Mouse (Mus musculus) brain, embryonic 18.5 days (tissue): ENCODE data around the gene Nans.

Experiments
- DNase-seq: peaks from one replicate; pipeline ENCODE4 v3.0.0-alpha.2; 2012; ENCODE audit warnings: low read depth, low spot score

Nans gene

GRCm38 (mm10) chr4:46485696-46486417, 3.2 kb upstream of the Nans start:
- no peak for DNase-seq

DNA sequence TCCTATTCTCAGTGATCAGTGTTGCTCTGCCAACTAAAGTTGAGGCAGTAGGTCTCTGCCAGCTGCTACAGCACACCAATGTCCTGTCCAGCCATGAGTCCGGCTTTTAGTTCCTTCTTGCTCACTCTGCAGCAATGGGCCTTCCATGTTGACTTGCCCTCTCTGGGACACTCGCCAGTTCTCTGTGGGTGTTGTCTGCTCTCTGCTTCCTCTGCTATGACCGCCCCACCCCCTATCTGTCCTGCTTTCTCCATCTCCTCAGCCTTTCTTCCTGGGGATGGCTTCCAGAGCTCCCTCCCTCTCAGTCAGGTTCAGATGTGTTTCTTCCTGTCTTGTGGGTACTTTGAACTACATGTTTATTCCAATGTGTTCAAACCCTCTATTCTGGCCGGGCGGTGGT, 1.7 kb upstream of the Nans start:
- no peak for DNase-seq

DNA sequence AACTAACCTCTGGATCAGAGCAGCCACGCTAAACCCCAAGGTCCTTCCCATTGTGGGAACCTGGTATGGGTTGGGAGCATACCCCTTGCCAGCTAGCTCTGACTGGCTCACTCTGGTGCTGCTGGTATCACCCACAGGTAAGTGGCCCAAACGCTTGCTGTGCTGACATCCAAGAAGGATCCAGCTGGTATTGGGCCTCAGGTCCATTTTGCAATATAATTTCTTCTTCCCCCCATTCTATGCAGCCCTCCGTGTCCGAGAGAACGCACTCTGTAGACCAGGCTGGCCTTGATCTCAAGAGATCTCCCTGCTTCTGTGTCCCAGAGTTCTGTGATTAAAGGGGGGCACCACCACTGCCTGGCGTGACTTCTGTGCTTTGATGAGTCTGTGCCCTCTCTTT, 4.0 kb downstream of the Nans start:
- no peak for DNase-seq

- DNase-seq: no peak
These were observed 6.5 kb downstream of the Nans start for GRCm38 (mm10) chr4:46495543-46495942.

DNA sequence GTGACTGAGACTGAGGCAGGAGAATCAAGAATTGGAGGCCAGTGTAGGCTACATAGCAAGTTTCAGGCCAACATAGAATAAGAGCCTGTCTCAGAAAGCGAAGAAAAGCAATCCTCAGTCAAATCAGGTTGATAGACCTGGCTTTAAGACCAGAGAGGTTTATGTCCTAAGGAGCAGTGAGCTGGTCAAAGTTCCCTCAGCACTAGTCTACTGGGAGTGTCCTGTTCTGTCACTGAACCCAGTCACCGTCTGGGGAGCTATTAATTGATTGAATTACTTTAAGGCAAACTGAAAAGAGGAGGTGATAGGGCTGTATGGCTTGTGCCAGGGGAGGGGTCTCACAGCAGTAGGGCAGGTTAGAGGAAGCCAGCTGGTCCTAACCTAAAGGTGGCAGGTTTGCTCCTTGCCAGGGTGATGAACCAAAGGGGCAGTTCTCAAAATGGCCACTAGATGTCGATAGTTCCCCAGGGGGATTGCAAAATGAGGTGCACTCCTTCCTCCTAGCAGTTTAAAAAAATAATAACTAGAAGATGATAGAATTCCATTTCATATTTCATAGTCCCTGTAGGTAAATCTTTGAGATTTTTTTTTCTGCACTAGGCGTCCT, 8.3 kb downstream of the Nans start:
- DNase-seq: no peak

GRCm38 (mm10) chr4:46498511-46498910, 9.5 kb downstream of the Nans start:
- DNase-seq: no peak

GRCm38 (mm10) chr4:46498976-46499375, 9.9 kb downstream of the Nans start:
- no peak for DNase-seq

DNA sequence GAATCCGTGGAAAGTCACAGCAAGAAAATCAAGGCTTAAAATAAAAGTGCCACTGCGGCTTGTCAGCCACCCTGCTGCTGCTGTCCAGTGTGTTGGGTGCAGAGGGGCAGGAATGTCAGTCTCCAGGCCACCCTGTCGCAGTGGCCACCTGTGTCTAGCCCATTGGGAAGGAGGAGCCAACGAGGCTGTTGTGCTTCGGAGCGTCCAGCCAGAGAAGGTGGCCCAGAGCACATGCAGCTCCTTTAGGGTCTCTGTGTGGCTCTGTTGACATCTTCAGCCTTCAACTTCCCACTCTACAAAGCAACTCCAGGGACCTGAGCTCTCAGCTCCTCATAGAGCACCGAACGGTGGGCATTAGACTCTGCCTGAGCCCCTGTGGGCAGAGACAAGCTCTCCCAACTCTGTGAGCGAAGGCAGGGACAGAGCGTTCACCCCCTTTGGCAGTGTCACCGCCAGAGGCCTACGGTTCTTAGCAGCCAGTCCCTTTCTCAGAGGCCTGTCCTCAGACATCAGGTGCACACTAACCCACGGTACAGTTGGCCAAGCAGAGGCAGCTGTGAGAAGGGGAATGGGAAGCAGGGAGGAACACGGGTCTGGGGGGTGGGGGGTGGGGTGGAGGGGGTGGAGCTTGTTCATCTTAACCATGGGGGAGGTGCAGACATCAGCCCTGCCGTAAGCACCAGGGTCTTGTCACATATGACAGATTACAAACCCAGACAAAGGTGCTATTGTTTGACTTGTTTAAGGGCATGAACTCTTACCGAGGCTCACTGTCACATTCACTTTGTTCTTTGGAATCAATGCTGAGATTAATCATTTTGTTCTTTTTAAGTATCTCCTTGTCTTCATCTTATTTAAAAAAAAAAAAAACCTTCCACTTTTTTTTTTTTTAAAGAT, 13.8 kb downstream of the Nans start:
- no peak for DNase-seq

GRCm38 (mm10) chr4:46503881-46504280, 14.8 kb downstream of the Nans start:
- DNase-seq: no peak

GRCm38 (mm10) chr4:46505361-46506057, 16.5 kb downstream of the Nans start:
- DNase-seq: no peak

- peak; percentile 69 for DNase-seq
These were observed 18.0 kb downstream of the Nans start for GRCm38 (mm10) chr4:46506801-46507610.

- no peak for DNase-seq
These were observed 18.9 kb downstream of the Nans start for GRCm38 (mm10) chr4:46507736-46508460.

- DNase-seq: no peak
These were observed 31.4 kb downstream of the Nans start for GRCm38 (mm10) chr4:46520491-46520890.

DNA sequence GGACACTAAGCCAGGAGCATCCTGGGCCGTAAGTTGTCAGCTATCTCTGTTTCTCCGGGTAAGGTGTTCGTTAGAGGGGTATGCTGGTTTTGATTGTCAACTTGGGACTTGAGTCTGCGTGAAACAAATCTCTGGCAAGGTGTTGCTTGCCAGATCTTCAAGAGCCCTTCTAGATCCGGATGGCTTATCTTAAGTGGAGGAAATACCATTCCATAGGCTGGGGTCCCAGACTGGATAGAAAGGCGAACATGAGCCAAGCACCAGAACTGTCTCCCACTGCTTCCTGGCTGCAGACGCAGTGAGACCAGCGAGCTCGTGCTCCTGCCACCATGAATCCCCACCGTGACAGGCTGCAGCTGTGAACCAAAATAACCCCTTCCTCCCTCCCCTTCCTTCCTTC, 32.4 kb downstream of the Nans start:
- DNase-seq: no peak

DNA sequence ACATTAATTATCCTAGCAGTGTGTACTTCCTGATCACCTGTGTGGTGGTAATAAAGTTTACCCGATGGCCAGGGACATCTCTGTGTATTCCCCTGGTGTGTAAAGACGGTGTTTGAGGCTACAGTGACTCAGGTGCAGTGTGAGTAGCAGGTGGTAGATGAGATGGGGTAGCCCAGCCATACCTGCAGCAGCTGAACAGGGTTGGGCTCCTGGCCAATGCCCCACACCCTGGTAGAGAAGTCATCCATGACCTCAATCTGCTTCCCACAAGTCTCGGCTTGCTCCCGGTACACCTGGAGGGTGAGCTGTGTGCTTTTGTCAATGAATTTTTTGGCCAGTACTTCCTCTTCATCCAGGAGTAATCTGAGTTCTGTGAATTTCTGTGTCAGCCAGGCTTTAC, 34.3 kb downstream of the Nans start:
- no peak for DNase-seq

- DNase-seq: no peak
These were observed 37.2 kb downstream of the Nans start for GRCm38 (mm10) chr4:46526226-46526625.

- DNase-seq: no peak
These were observed 37.9 kb downstream of the Nans start for GRCm38 (mm10) chr4:46526798-46527557.

DNA sequence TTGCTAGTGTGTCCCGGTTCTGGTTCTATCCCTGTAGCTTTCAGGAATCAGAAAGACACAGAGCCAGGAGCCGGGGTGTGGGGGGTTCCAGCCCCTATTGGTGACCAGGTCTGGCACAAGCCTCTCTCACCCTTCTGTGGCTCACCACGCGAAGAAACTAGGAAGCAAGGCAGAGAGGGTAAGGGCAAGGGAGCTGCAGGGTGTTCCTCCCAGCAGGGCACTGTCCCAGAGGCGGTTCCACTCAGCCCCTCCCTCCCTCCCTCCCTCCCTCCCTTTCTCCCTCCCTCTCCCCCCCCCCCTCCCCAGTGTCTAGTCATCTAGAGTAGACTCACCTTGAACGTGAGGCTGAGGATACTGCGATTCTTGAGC, 38.5 kb downstream of the Nans start:
- no peak for DNase-seq

DNA sequence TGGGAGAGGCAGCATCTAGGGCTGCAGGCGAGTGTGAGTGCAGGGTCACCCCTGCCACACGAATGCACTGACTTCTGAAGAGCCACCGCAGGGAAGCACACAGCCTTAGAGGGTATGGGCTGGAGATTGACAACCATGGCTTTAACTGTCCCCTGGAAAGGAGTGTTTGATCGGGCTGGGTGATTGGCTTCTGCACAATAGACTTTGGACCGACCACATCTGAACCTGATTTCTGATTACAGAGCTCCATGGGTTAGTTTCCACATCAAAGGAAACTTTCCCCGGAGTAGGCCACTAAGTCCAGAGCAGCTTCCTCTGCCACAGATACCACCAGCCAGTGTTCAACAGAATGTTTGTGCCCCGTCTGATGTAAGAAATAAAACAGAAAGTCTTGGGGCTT, 40.7 kb downstream of the Nans start:
- DNase-seq: no peak

DNA sequence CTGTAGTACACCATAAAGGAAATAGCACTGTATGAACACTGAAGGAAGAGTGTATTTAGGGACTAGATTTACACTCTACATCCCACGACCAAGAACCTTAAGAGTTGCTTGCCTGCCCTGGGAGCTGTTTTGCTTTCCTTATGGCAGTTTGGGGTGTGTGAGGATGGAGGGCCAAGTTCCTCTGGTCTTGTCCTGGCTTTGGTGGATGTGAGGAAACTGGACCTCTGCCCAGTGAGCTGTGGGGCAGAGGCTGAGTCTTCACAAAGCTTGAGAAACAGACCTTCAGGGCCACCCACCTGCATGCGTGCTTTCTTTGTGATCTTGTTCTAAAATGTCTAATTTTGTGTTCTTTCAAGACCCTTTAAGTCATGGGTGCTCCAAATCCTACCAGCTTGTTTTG, 43.5 kb downstream of the Nans start:
- DNase-seq: no peak
